Mouse (Mus musculus) cerebellum, postnatal 10 days (tissue): Measurements from ENCODE around the gene Tmem135.
"Not testable (repeated sequence)": the region's sequence is repeated elsewhere in the genome, so short reads cannot be mapped to it uniquely, and the experiment has no call there.

Experiments used
- DNase-seq, 2 experiments: peaks; one replicate each; pipeline ENCODE4 v3.0.0; 2021; ENCODE audit warnings: mixed read lengths in 2 of 2

The Tmem135 gene

DNA sequence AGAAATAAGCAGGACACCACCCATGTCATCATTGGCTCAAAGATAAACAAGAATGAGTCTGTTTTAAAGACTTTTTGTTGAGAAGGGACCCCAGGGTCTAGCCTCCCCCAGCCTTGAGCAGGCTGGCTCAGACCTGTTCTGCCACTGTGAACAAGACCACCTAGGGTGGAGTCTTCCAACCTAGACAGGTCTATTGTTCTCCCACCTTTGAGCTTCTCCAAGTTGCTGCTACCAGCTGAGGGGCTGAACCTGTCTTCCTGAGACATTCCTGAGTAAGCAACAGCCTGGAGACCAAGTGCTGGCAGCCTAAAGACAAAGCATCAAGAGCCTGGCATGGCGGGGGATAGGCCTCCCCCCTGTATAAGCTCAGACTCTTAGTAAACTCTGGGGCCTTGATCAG lies 86.9 kb downstream of the Tmem135 start:
- DNase-seq = not testable (repeated sequence)

DNA sequence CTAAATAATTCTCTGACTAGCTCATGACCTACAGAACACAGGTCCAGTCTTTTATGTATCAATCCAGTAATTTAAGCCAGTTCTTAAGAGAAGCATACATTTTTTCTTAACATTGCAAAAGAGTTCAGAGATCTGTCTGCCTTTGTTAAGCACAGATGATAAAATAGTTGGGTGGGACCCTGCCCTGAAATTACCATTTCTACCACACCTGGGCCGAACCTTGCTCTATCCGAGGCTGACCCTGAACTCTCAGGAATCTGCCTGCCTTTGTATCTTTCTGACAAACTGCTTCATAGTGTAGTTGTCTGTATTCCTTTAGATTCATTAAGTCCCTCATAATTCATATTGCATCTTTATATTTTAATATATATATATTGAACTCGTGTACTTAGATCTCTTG lies 87.9 kb downstream of the Tmem135 start:
- DNase-seq = no peak

DNA sequence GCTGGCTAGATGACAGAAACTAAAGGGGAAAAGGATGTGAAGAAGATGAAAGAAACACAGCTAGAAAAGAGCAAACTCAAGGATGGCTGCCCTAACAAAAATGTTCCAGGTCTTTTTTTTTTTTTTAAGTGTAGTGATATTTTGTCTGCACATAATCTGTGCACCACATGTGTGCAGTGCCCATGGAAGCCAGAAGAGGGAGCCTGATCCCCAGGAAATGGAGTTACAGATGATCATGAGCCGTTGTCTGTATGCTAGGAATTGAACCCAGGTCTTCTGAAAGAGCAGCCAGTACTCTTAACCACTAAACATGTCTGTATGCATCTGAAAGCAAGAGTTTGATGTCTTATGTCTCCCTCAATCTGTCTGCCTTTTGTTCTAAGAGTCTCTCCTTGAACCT lies 92.5 kb downstream of the Tmem135 start:
- DNase-seq = no peak

DNA sequence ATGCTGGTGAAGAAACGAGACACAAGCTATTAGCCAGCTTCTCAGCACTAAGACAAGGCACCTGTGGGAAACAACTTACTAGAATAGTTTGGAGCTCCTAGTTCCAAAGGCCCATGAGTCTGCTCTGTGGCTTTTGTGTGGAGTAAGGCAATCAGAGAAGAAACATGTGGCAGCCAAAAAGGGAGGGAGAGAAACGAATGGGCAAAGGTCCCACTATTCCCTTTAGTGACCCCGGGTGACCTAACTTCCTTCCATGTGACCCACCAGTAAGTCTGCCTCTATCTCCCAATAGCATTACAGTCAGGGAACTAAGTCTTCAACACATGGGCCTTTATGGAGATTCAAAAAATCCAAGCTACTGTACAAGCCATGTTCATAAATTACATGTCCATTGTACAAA lies 95.1 kb downstream of the Tmem135 start:
- DNase-seq = no peak

DNA sequence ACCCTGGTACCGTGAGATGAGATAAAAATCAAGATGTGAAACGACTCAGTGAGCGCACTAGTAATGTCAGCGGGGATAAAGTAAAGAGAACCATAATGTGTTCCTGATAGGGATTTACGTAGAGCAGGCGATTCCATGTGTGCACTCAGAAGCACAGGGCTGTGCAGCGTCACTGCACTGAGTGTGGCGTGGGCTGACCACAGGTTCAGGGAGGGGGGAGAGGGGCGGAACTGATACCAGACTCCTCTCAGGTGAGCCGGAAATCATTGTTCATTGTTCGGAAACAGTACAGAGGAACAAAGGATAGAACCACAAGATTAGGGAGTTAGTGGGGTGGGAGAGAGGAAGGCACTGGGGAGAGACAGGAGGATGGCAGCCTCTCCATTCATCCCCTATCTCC lies 95.8 kb downstream of the Tmem135 start:
- no peak for DNase-seq

DNA sequence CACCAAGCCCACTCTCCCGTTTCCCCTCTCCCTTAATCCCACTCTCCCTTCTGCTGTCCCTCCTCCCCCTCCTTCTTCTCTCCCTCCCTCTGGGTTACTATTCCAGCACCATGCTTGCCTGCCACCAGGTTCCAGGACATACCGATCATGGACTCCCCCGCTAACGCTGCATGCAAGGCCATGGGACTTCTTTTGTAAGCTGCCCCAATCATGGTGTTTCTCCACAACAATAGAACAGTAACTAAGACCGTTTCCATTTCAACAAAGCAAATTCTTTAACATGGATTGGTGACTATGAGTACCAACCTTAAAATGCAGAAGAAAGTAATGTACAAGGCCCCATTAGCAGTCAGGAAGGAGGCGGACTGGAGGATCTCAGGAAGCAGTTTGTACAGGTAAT lies 97.2 kb downstream of the Tmem135 start:
- no peak for DNase-seq

DNA sequence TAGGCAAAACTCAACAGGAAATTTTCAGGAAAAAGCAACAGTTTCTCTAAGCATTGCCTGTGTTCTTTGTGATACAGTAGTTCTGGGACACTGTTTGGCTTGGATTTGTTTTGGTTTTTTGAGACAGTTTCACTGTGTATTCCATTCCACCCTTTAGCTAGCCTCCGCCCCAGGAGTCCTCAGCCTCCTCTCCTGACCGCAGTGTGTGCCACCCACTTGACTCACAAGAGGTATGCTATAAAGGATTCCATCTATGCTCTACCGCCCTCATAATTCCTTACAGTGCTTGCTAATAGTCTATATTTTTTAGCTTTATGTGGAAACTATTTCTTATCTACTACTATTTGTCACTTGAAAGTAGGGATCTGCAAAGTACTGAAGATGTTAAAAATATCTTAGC lies 99.1 kb downstream of the Tmem135 start:
- DNase-seq = no peak

DNA sequence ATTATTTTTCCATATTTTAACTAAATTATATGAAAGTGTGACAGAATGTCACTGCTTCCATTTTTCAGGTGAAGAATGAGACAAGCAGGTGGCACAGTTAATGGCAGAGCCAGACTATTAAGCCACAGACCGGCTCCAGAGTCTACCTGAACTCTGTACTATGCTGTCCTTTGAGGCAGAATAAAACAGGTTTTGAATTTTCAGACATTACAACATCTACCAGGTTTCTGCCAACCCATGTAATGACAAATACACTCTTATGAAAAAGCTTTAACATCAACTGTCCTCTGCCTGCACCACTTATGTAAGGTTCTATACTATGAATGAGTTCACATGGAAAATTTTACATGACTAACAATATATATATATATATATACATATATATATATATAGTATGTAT lies 100.3 kb downstream of the Tmem135 start:
- DNase-seq = no peak

DNA sequence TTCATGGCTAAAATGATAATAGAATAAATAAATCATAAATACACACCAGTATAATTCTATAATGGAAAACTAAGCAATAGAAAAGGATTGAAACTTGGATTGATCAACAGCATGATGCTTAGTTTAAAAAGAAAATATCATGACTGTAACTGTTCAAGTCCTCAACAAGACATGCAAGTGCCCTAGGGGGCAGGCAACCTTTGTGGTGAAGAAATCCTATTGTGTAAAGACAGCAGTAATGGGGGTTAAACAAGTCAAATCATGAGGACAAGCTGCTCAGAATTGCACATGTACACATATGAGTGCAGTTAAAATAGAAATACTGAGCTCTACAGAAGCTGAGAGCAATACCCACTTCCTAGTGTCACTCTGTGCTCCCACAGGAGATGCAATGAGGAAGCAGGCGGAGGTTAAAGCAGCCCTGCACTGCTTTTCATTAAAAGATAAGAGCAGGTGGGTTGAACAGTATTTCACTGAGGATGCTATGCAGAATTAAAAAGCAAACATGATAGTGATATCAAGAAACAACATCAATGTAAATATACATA lies 105.0 kb downstream of the Tmem135 start:
- no peak for DNase-seq

DNA sequence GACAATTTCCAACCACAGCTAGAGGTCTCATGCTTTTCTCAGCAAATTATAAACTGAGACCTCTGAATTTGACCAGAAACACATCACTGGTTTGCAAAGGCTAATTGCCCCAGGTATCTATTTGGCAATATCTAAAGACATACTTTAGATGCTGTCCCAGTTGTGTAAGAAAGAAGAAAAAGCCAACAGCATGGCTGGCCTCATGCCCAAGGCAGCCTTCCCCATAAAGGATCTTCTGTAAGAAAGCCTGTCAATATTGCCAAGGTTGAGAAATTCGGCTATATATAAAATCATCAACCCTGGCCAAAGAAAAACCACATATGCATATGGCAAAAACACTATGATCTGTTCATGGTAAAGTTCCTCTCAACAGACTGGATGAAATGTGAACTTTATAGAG lies 107.1 kb downstream of the Tmem135 start:
- DNase-seq = no peak

DNA sequence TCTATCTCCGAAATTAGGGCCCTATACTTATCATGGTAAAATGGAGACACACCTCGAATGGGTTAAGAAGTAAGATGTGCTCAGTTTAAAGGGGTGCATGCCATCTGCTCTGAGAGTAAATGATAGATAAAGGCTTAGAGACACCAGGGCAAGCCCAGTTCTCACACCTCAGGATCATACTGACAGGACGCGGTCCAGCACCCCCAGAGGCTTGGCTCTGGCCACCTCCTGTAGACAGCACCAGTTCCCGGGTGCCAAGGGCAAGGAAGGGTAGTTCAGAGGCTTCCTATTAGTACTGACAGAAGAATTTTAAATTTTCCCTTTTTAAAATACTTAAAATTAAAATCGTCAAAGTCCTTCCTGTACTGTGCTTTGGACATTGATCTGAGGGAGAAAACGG lies 121.4 kb downstream of the Tmem135 start:
- peak in 1 of 2 experiments; percentile 6 for DNase-seq

DNA sequence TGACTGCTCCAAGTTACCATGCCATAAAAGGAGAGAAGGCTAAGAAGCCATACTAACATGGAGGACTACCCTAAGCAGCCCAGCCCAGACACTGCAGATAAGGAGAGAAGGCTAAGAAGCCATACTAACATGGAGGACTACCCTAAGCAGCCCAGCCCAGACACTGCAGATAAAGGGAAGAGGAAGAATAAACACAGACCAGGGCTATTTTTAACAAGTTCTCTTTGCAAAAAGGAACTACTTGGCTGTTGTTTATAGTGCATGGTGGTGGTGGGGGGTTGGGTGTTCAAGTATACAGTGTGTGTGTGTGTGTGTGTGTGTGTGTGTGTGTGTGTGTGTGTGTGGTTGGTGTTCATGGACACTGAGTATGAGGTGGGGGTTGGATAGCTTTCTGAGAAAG lies 133.6 kb downstream of the Tmem135 start:
- DNase-seq = not testable (repeated sequence)

DNA sequence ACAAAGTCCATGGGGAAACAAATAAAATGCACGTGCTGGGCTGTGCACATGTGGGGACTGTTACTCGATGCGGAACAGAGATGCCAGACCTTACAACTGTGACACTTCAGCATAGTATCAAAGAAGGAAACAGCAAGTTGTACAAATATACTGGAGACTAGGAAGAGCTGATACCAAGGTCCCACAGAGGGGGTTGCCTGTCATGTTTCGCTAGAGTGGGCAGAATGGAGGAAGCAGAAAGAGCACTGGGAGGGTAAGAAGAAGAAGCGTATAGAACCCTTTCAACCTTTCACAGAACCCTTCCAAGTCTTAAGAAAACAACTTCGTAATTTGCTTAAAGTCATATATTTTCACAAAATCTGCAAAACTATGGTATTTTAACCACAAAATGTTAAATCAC lies 134.2 kb downstream of the Tmem135 start:
- no peak for DNase-seq

DNA sequence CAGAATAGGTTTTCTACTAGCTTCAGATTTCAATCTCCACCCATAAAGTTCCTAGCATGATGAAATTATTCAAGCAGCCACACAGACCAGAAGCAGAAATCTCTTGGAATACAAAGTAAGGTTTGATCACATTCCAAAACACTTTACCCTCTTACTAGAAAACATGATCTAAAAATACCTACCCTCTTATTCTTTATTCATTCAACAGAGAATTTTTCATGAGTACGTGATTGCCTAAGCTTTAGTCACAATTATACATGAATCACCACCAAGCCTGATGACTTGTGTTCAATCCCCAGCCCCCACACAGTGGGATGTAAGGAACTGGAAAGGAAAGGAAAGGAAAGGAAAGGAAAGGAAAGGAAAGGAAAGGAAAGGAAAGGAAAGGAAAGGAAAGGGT lies 136.5 kb downstream of the Tmem135 start:
- no peak for DNase-seq

DNA sequence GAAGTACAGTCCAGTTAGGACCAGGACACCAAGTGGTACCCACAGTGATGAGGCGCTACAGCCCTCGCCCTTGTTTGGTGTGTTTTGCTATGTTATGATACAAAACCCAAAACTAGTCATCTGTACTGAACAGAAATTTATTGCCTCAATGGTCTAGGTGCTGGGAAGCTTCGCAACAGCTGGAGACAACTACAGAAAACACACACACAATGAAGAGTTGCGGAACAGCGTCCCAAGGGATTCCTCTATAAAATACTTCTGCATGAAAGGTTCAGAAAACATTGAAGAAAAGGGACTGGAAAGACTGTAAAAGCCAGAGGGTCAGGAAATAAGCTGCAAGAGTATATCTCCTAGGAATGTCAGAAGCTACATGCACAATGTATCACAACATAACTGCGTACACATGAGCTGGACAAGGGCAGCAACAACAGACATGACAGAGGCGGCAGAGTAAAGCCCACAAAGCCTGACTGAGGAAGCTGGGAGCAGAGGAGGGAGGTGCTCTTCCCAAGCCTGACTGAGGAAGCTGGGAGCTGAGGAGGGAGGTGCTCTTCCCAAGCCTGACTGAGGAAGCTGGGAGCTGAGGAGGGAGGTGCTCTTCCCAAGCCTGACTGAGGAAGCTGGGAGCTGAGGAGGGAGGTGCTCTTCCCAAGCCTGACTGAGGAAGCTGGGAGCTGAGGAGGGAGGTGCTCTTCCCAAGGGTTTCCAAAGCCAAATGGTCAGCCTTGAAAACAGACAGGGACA lies 137.8 kb downstream of the Tmem135 start:
- no peak for DNase-seq

DNA sequence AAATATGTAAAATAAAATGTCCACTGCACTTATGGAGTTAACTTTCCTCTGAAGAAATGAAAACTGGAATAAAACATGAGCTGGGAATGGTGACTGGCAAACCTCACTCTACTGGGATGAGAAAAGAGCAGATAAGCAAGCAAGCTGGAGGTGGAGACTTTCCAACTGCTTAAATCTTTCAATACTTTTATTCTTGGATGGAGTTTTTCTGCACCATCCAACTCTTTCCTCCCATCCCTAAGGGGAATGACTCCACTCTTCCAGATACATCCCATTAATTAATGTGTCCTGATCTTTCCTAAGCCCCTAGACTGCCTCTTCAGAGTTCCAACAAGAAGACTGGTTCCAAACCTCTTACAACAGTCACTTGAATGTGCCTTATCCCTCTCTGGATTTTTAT lies 143.1 kb downstream of the Tmem135 start:
- DNase-seq = no peak

DNA sequence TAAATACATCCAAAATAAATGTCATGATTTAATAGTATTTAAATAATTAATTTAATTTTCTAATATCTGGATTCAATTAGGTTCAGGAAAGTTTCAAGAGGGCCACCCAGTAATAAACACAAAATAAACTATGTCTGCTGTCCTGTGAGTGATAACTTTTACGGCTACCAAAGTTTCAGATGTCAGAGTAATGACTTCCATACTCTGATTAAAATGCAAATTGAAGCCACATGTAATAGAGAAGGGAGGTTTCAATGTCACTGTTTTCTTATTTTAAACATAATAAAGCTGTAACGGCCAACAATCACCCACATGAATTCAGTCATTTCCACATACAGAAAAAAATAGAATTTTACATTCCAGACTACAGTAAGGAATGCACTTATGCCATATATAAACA lies 145.2 kb downstream of the Tmem135 start:
- DNase-seq = no peak

DNA sequence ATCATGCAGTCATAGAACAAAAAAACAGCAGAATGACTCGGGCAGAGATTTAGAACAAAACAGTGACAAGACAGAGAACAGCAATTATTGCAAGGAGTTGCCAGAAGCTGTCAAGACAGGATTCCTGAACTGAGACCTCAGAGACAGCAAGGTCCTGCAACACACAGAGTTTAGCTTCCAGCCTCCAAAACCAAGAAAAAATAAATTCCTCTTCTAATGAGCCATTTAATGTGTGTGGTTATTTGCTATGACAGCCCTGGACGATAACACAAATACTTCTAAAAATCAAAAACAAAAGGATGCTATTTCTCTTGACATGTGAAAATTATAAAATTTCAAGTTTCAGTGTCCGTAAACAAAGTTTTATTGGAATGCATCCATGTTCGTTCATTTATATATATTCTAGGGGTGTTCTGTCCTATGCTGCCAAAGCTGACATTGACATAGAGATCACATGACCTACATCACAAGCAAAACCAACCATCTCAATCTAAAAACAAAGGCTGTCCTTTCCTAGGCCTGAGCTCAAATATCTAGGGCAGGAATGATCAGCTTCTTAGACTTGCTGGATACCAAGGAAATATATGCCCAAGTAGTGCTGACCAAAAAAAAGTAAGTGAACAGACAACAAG lies 146.0 kb downstream of the Tmem135 start:
- no peak for DNase-seq

DNA sequence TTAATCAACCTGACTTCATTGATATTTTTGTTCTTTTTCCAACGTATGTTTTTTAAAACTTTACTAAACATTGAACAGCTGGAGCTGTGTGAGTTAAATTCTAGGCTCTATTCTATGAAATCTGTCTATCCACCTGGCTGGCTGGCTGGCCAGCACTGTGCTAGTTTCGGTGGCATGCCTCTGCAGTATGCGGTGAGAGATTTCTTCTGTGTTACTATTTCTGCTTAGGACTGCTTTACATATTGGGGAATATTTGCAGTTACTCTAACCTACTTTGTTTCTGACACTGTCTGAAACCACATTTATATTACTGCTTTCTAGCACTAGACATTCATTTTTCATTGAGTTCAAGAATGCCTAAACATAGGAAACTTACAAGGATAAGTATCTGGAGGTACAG lies 150.2 kb downstream of the Tmem135 start:
- no peak for DNase-seq

DNA sequence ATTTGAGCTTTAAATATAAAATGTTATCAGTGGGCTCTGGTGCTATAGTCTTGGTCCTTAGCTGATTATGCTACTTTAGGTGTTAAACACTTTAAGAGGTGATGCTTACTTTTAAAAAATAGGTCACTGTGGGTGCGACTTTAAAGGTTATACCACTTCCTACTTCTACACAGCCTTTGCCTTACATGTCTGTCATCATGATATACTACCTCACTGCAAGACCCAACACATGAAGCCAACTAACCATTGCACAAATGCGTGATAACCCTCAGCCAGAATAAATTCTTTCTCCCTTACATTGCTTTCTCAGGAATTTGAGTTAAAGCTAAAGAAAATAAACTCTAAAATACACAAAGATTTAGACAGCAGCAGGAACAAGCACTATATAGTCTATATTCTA lies 150.7 kb downstream of the Tmem135 start:
- DNase-seq = no peak

DNA sequence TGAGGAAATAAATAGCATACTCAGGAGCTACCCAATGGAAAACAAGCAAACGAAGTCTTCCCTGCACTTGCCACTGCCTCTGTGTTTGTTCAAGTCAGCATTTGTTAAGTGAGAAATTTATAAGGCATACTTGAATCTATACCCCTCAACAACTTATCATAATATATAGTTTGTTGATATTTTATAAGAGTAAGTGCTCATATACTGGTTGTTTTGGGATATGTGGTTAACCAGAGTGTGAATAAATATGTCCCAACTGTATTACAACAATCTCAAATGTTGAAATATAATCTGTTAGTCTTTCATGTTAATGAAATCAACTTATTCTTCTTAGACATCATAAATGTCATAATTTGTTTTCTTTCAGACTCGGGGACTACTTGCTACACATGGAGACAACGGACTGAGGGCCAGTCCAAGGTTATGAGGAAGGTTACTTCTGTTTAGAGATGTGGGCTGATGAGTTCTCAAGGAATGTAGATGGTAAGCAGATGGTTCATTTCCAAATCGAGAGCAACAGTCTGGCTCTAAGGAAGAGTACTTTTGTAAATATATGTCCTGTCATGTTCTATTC lies 152.1 kb downstream of the Tmem135 start:
- no peak for DNase-seq

DNA sequence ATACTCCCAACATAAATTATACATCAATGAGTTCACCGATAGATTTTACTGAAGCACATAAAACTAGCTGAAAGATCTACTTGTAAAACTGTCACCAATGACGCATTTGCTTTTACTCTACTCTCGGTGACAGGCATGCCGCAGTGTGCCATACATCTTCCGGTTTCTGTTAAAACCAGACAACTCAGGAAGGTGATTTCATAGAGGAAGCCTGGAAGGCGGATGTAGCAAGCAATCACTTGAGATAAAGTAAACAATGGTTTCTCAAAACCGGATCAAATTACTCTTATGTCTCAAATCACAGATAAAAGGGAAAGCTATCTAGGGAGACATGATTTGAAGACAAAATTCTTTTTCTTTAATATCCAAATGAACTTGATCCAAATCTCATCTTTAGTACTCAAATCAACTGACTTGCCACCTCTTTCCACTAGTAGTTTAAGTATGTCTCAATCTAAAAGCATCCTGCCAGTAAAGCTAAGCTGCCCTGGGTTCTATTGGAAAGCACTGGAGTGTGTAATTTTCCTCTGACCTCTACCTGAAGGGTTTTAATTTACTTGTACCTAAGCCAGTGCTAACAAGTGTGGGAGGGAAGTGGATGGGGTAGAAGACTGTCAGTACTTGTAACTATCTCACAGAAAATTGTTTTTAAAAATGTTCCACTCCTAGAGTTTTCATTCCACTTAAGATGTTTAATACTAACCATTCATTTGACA lies 155.7 kb downstream of the Tmem135 start:
- DNase-seq = no peak

DNA sequence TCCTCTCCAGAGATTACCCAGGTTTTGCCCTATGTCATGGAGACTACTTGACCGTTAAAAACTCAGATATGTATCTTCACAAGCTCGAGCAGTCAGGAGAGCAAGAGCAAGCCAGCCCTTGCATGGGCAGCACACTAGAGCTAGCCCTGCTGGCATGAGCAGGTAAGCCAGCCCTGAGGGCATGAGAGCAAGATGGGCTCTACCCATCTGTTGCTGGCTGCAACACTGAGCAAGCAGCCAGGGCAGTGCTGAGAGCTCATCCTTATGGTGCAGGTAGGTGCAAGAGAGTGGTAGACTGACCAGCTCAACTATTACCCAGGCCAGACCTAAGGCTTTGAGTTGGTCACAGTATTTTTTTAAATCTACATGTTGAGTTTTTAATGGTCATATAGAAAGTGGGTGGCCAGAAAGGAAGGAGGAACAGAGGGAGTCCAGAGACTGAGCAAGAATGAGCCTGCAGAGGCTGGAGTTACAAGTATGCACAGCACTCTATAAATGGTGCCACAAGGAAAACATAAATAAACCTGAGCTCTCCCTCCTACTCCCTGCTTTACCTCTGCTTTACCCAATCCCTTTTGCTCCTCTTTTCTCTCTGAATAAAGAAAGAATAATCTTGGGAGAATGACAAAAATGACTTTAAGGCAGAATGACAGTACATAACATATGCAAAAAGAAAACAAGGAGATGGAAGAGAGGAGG lies 156.9 kb downstream of the Tmem135 start:
- DNase-seq = peak; percentile 15 to 22
